Mouse (Mus musculus): ENCODE measurements around the gene Il13. TPM values are rescaled to one million over a fixed set of nuclear protein-coding genes. Genes with fewer than 3 reads are reported as not detected.

Gene Il13
- polyA plus RNA-seq, 1 experiment from 2014 or later, result not detected

GRCm38 (mm10) chr11:53624124-53624523 is 10.4 kb downstream of the Il13 start:
- Histone ChIP-seq H3K27me3 (replicated peaks) (no peaks in the 10 kb centered on the region), H3K36me3 (no peaks in the 10 kb centered on the region), H3K9ac (no peak overlapping the region), H3K9me3 (no peaks in the 10 kb centered on the region), H3K4me1 (no peaks in the 10 kb centered on the region), H3K4me2 (replicated peaks) (no peak overlapping the region), H3K27ac (no peak overlapping the region), H3K4me3 (no peak overlapping the region)
- ATAC-seq (ENCODE audit: low FRiP score, low read depth), result no peak
- 95% methylated on average over 2 of the region's 2 CpGs for WGBS

DNA sequence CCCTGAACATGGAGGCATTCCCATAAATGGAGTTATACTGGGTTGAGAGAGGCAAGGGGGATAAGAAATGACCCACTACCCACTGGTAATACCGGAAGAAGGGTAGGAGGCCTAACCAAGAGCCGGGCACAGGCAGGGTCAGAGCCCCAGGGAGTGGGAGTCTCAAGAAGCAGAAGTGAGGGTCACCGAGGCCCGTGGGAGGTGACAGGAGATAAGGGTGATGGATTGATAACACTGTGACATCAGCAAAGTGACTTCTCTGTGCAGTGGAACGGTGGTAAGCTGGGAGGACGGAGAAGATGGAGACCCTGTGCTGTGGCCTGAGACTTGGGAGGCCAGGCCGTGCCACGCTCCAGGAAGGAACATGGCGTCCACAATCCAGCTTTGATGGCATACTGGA is 10.9 kb downstream of the Il13 start:
- Histone ChIP-seq H3K27ac (no peak overlapping the region), H3K9ac (no peak overlapping the region), H3K4me1 (no peaks in the 10 kb centered on the region), H3K4me2 (replicated peaks) (no peak overlapping the region), H3K9me3 (no peaks in the 10 kb centered on the region), H3K36me3 (no peaks in the 10 kb centered on the region), H3K4me3 (no peak overlapping the region), H3K27me3 (replicated peaks) (no peaks in the 10 kb centered on the region)
- WGBS, result 92% methylated on average over 9 of the region's 9 CpGs
- ATAC-seq (ENCODE audit: low FRiP score, low read depth), result no peak

GRCm38 (mm10) chr11:53622440-53622806 is 12.1 kb downstream of the Il13 start:
- H3K27ac ChIP-seq, result no peak overlapping the region
- H3K9me3 ChIP-seq, result no peaks in the 10 kb centered on the region
- H3K4me2 ChIP-seq (replicated peaks), result no peak overlapping the region
- no peaks in the 10 kb centered on the region for H3K27me3 ChIP-seq (replicated peaks)
- H3K9ac ChIP-seq, result no peak overlapping the region
- no peaks in the 10 kb centered on the region for H3K36me3 ChIP-seq
- no peak for ATAC-seq (ENCODE audit: low FRiP score, low read depth)
- H3K4me1 ChIP-seq, result no peaks in the 10 kb centered on the region
- 83% methylated on average over 6 of the region's 6 CpGs for WGBS
- no peak overlapping the region for H3K4me3 ChIP-seq

GRCm38 (mm10) chr11:53621582-53622439 is 12.7 kb downstream of the Il13 start:
- Histone ChIP-seq H3K9ac (no peak overlapping the region), H3K36me3 (no peaks in the 10 kb centered on the region), H3K27me3 (replicated peaks) (no peaks in the 10 kb centered on the region), H3K9me3 (no peaks in the 10 kb centered on the region), H3K4me2 (replicated peaks) (no peak overlapping the region), H3K27ac (no peak overlapping the region), H3K4me3 (no peak overlapping the region), H3K4me1 (no peaks in the 10 kb centered on the region)
- ATAC-seq (ENCODE audit: low FRiP score, low read depth), result no peak
- 89% methylated on average over 11 of the region's 11 CpGs for WGBS

GRCm38 (mm10) chr11:53620094-53620493 is 14.4 kb downstream of the Il13 start:
- ATAC-seq (ENCODE audit: low FRiP score, low read depth), result no peak

GRCm38 (mm10) chr11:53619428-53619827 is 15.1 kb downstream of the Il13 start:
- WGBS, result 73% methylated on average over 6 of the region's 6 CpGs
- Histone ChIP-seq H3K36me3 (no peaks in the 10 kb centered on the region), H3K4me3 (no peak overlapping the region), H3K9me3 (no peaks in the 10 kb centered on the region), H3K4me2 (replicated peaks) (no peak overlapping the region), H3K9ac (no peak overlapping the region), H3K27ac (no peak overlapping the region), H3K4me1 (no peaks in the 10 kb centered on the region), H3K27me3 (replicated peaks) (no peaks in the 10 kb centered on the region)
- ATAC-seq (ENCODE audit: low FRiP score, low read depth), result no peak

More at GRCm38 (mm10) chr11:53620094-53620493, 14.4 kb downstream of the Il13 start:
- Histone ChIP-seq H3K4me3 (no peak overlapping the region), H3K9ac (no peak overlapping the region), H3K36me3 (no peaks in the 10 kb centered on the region), H3K9me3 (no peaks in the 10 kb centered on the region), H3K4me2 (replicated peaks) (no peak overlapping the region), H3K27me3 (replicated peaks) (no peaks in the 10 kb centered on the region), H3K4me1 (no peaks in the 10 kb centered on the region), H3K27ac (no peak overlapping the region)
- WGBS, result 91% methylated on average over 4 of the region's 4 CpGs

DNA sequence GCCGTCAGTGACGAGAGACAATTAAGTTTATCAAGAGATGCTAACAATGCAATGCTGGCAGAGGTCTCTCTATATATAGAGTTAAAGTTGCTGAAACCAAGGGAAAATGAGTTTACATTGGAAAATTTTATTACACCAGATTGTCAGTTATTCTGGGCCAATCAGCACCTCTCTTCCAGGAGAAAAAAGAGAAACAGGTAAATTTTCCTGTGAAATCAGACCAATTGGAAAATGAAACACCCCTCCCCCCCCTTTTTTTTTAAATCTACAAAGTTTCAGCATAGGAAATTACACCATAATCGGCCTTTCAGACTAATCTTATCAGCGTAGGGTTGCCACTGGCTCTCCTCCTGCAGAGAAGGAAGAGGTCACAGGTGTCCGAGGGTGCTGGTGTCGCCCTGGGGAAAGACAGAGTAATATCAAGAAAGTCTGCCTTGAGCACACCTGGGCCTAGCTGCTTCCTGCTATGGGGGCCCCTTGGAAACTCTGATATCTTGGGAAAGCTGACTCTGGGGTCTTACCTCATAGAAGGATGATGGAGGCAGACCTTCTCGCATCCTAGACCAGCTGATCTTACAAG is 15.8 kb downstream of the Il13 start, which contains the start of gene Il4:
Il4 (minus strand) TSS at position 51 of the 580 bp plus-strand sequence.
- Histone ChIP-seq H3K4me1 (no peaks in the 10 kb centered on the region), H3K4me3 (no peak within 1 kb of the TSS), H3K27me3 (replicated peaks) (no peaks in the 10 kb centered on the region), H3K27ac (no peak within 1 kb of the TSS), H3K36me3 (no peaks in the 10 kb centered on the region), H3K9me3 (no peaks in the 10 kb centered on the region), H3K4me2 (replicated peaks) (no peak within 1 kb of the TSS), H3K9ac (no peak within 1 kb of the TSS)
- ATAC-seq (ENCODE audit: low FRiP score, low read depth), result no peak
- WGBS, result 89% methylated on average over 7 of the region's 7 CpGs

- H3K9me3 ChIP-seq, result no peaks in the 10 kb centered on the region
- no peaks in the 10 kb centered on the region for H3K36me3 ChIP-seq
- no peak overlapping the region for H3K9ac ChIP-seq
- no peaks in the 10 kb centered on the region for H3K27me3 ChIP-seq (replicated peaks)
- WGBS, result 72% methylated on average over 4 of the region's 4 CpGs
- ATAC-seq (ENCODE audit: low FRiP score, low read depth), result no peak
- no peak overlapping the region for H3K4me3 ChIP-seq
- H3K4me1 ChIP-seq, result no peaks in the 10 kb centered on the region
- no peak overlapping the region for H3K27ac ChIP-seq
- no peak overlapping the region for H3K4me2 ChIP-seq (replicated peaks)
These were observed 16.9 kb downstream of the Il13 start for GRCm38 (mm10) chr11:53617562-53618109.

DNA sequence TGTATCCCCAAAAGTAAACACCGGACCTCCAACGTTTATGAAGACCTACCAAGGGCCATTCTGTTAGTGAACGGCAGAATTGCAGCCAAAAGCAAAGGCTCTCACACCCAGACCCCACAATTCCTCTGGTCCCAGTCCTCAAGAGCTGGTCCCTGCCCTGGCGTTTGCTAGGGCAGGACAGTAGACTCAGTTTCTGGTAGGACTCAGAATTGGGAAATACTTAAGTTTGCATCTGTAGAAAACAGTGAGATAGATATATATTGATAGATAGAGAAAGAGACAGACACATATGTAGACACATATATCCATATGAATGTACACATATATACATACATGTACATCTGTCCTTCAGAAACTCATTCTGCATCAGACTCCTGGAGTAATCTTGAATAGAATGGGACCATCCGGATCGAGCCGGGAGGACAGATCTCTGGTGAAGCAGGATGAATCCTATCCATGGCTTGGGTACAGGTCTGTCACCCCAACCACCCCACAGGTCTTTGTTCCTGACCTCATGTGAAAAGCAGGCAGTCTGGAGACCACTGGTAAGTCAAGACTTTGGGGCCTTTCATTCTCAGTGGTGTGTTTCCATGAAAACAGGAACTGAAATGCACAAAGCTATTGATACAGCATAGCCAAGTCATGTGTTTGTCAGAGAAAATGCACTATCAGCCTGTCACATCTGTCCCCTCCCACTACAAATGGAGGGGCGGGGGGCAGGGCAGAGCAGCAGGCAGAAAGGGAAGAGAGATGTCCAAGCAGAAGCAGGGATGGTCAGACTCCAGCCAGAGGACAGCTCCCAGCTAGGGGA is 17.5 kb downstream of the Il13 start:
- no peak overlapping the region for H3K4me2 ChIP-seq (replicated peaks)
- H3K4me3 ChIP-seq, result no peak overlapping the region
- H3K9me3 ChIP-seq, result no peaks in the 10 kb centered on the region
- H3K9ac ChIP-seq, result no peak overlapping the region
- ATAC-seq (ENCODE audit: low FRiP score, low read depth), result no peak
- no peak overlapping the region for H3K27ac ChIP-seq
- no peaks in the 10 kb centered on the region for H3K4me1 ChIP-seq
- no peaks in the 10 kb centered on the region for H3K36me3 ChIP-seq
- H3K27me3 ChIP-seq (replicated peaks), result no peaks in the 10 kb centered on the region
- WGBS, result 90% methylated on average over 8 of the region's 8 CpGs

DNA sequence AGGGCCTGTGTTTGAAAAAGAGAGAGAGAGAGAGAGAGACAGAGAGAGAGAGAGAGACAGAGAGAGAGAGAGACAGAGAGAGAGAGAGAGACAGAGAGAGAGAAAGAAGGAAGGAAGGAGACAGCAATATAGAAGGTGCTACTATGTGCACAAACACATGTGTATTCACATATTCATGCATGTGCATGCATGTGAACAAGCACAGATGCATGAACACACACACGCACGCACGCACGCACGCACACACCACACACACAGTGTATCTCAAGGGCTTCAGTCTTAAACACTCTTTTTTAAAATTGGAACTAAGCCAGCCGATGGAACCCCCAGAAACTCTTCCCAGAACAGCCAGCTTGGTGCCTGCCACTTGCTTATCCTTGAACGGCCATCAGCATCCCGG is 18.9 kb downstream of the Il13 start:
- WGBS, result 96% methylated on average over 8 of the region's 8 CpGs
- H3K4me1 ChIP-seq, result no peaks in the 10 kb centered on the region
- no peaks in the 10 kb centered on the region for H3K36me3 ChIP-seq
- H3K4me3 ChIP-seq, result no peak overlapping the region
- no peak overlapping the region for H3K9ac ChIP-seq
- H3K9me3 ChIP-seq, result no peaks in the 10 kb centered on the region
- no peak overlapping the region for H3K27ac ChIP-seq
- no peak overlapping the region for H3K4me2 ChIP-seq (replicated peaks)
- no peak for ATAC-seq (ENCODE audit: low FRiP score, low read depth)
- no peaks in the 10 kb centered on the region for H3K27me3 ChIP-seq (replicated peaks)

DNA sequence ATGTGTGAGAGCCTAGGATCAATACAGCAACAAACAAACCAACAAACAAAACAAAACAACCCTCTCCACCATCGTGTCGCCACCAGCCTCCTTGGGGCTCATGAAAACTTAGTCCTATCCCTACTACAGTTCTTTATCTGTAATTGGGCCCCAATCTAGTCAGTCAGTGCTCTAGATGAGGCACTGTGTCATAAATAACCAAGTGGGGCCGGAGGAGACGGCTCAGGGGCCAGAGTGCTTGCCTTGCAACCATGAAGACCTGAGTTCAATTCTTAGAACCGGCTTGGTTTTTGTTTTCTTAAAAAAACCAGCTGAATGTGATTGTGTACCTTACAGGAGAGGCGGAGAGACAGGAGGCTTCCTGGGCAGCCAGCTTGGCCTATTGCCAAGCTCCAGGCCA is 19.3 kb downstream of the Il13 start:
- Histone ChIP-seq H3K4me2 (replicated peaks) (no peak overlapping the region), H3K36me3 (no peaks in the 10 kb centered on the region), H3K9me3 (no peaks in the 10 kb centered on the region), H3K27ac (no peak overlapping the region), H3K4me3 (no peak overlapping the region), H3K27me3 (replicated peaks) (no peaks in the 10 kb centered on the region), H3K4me1 (no peaks in the 10 kb centered on the region), H3K9ac (no peak overlapping the region)
- 75% methylated on average over 6 of the region's 6 CpGs for WGBS
- ATAC-seq (ENCODE audit: low FRiP score, low read depth), result no peak

- Histone ChIP-seq H3K27ac (no peak overlapping the region), H3K9ac (no peak overlapping the region), H3K4me3 (no peak overlapping the region), H3K4me1 (no peaks in the 10 kb centered on the region), H3K9me3 (no peaks in the 10 kb centered on the region), H3K27me3 (replicated peaks) (no peaks in the 10 kb centered on the region), H3K4me2 (replicated peaks) (no peak overlapping the region), H3K36me3 (no peaks in the 10 kb centered on the region)
- no peak for ATAC-seq (ENCODE audit: low FRiP score, low read depth)
- 85% methylated on average over 3 of the region's 3 CpGs for WGBS
These were observed 24.8 kb downstream of the Il13 start for GRCm38 (mm10) chr11:53609672-53610071.

Measured in neural tube, embryonic 12.5 days (tissue).